Mouse (Mus musculus) megakaryocyte progenitor cell, adult 5-6 weeks (primary cell): ENCODE measurements around the gene Stat2. TPM values are rescaled to one million over a fixed set of nuclear protein-coding genes. Genes with fewer than 3 reads are reported as not detected.
"Not testable (repeated sequence)": the region's sequence is repeated elsewhere in the genome, so short reads cannot be mapped to it uniquely, and the experiment has no call there.

Source experiments
- ATAC-seq: replicated peaks from 2 replicates; pipeline ENCODE4 v1.8.0; 2016; ENCODE audit warnings: mild to moderate bottlenecking, moderate TSS enrichment, inconsistent platforms; ENCODE audit not compliant: poor library complexity
- total RNA-seq, 2 experiments: library from RNA; stranded (forward) in 1 of 2; stranded (reverse) in 1 of 2; fragments of 157-497, 149-512 nt in 1 of 2; fragments of 200-1000 nt in 1 of 2; gene quantifications; 2 replicates each; pipeline versions ENCODE4 v1.2.3 to v1.2.4; 2015 to 2017

The Stat2 gene
- total RNA-seq, 2 experiments from 2014 or later = 6.8 to 9.6 TPM

DNA sequence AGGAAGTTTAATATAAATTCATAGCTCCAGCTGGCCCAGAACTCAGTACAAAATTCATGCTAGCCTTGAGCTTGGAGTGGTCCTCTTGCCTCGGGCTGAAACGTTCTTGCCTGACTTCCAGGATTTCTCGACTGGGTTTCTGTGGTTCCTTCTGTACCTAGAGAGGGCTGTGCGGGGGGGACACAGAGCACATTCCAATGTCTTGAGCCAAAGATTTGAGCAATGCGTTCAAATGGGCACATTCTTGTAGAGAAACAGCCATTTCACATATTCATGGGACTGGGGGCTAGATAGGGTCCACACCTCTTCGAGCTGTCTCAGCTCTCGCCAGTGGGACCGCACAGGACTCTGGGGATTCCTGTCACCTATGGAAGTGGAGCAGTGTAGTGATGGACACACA is 14.4 kb upstream of the Stat2 start:
- no peak for ATAC-seq

DNA sequence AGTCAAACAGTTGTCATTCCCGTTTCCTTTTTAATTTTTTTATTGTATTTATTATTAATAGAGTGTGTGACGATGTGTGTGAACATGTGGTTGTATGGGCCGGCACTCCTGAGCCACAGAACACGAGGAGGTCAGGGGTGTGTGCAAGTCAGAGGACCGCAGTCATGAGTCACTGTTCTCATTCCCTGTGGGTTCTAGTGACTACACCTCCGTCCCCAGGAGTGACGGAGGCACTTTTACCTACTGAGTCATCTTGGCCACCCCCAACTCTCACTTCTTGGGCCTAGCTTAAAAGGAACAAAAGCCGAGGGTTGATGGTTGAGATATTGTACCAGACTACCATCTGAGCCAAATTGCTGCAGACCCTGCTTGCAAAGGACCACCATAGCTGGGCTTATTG is 14.0 kb upstream of the Stat2 start:
- ATAC-seq = no peak

- peak; percentile 99 for ATAC-seq
Observed at GRCm38 (mm10) chr10:128258953-128259352, 11.4 kb upstream of the Stat2 start.

GRCm38 (mm10) chr10:128259946-128260345 is 10.4 kb upstream of the Stat2 start:
- no peak for ATAC-seq

- not testable (repeated sequence) for ATAC-seq
Observed at GRCm38 (mm10) chr10:128260376-128260775, 10.0 kb upstream of the Stat2 start.

DNA sequence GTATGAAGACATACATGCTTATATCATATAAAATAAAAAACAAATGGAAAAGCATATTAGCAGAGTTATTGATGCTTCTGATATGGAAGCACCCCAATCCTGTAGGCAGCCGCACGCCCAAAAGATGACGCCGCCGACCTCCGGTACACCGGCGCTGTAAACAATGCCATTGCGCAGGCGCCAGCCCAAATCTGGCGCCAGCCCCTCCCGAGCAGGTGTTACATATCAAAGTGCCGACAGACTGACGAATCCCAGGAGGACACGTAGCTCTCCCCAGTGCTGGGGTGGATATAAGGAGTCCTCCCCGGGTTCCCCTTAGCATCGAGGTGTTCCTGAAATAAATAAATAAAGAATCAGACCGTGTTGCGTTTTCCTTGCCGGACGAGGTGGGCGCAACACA is 8.1 kb upstream of the Stat2 start:
- ATAC-seq = no peak

DNA sequence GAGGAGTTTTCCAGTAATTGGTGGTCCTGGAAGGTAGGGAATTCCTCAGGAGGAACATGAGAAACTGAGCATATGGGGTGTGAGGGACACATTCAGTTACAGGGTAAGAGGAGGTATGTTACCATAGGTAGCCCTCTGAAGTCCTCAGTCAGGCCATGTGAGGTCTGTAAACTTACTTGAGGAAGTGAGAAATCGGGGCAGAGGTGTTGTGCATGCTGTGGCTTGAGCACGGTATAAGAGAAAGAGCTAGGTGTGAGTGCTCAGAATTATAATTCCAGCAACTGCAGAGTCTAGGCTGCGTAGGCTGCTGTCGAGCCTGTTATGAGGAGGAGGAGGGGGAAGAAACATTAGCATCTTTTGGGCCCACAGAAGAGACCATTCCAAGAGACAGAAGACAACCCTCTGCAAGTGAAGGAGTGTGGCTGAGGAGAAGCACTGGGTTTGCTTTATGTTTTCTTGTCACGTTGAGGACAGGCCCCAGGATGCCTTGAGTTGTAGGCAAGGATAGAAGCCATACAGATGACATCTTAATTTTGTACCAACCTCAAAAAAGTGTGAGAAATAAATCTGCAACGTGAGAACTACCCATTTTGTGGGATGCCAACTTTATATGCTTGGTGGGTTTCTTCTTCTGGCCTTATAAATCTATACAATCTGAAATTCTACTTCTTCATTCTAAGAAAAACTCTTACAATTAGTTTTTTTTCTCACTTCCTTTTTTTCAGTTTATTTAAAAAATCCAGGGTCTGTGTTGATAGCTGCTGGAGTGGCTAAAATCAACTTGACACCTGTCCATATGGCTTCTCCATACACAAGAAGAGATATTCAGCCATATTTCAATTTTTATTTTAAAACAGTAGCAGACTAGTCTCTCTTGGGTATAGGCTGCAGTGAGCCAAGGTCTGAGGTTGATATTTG is 6.7 kb upstream of the Stat2 start:
- ATAC-seq = no peak

GRCm38 (mm10) chr10:128268371-128268770 is 2.0 kb upstream of the Stat2 start, which contains the start of gene Apof:
Gene Apof (plus strand): TSS chr10:128268671.
- ATAC-seq = no peak

- ATAC-seq = no peak
Observed at GRCm38 (mm10) chr10:128269206-128269910, 1.0 kb upstream of the Stat2 start.

DNA sequence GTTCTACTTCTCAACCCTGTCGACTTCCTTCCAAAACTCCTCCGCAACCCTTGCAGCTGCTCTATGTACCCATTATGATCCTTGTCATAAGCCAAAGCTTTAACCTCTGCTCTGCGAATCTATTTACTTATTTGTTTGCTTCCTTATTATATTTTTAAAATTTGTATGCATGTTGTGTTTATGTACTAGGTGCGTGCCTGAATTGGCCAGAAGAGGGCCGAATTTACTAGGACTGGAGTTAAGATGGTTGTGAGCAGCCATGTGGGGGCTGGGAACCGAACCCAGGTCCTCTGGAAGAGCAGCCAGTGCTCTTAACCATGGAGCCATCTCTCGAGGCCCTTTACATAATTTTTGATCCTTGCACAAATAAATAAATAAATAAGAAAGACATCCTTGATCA is 507 bp downstream of the Stat2 start:
- ATAC-seq = peak; percentile 2; the same call in 1 of the 2 replicates

DNA sequence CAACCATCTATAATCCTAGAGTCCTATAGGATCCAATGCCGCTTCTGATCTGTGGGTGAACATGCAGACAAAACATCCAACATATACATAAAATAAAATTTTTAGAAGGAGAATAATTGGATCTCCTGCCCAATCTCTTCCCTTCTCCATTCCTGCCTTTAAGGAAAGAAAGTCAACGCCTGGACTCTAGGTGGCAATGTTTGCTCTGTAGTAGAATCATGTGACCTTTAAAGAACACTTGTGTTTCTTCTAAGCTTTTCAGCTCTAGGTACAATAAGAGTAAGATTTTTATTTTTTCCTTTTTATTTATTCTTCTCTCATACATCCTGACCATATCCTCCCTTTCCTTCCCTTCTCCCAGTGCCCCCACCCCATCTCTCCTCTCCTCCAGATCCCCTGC is 1.5 kb downstream of the Stat2 start:
- ATAC-seq = no peak

DNA sequence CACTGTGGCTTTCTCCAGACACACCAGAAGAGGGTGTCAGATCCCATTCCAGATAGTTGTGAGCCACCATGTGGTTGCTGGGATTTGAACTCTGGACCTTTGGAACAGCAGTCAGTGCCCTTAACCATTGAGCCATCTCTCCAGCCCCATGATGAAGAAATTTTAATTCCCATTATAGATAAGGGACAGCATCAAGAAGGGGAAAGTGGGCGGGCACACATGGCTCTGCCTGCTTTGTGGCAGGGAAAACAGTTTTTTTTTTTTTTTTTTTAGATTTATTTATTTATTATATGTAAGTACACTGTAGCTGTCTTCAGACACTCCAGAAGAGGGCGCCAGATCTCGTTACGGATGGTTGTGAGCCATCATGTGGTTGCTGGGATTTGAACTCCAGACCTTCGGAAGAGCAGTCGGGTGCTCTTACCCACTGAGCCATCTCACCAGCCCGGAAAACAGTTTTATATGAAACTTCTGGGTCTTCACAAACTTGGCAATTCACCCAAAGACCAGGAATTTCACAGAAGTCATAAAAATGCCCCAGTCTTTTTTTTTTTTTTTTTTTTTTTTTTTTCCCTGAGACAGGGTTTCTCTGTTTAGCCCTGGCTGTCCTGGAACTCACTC is 2.6 kb downstream of the Stat2 start:
- ATAC-seq = not testable (repeated sequence)

DNA sequence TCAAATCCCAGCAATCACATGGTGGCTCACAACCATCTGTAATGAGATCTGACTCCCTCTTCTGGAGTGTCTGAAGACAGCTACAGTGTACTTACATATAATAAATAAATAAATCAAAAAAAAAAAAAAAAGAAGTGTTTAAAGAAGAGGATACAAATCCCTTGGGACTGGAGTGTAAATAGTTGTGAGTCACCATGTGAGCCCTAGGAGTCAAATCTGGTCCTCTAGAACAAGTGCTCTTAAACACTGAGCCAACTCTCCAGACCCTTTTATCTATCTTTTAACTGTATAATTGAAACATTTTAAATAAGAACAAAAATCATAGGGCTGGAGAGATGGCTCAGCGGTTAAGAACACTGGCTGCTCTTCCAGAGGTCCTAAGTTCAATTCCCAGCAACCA is 5.0 kb downstream of the Stat2 start:
- not testable (repeated sequence) for ATAC-seq

DNA sequence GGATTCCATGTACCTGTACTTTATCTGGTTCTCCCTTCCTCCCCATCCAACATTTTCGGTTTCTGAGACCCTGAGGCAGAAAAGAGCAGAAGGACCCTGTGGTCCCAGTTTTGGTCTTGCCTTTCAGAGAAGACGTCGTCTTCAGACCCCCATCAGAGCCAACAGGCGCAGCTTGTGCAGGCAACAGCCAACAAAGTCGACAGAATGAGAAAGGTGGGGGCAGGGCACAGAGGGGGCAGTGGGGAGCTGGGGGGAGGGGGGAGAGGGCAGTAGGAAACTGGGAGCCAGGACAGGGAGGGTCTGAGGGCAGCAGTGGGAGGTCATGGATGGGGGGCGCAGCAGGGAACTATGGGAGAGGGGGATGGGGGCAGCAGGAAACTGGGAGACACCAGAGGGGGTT is 7.8 kb downstream of the Stat2 start:
- no peak for ATAC-seq

DNA sequence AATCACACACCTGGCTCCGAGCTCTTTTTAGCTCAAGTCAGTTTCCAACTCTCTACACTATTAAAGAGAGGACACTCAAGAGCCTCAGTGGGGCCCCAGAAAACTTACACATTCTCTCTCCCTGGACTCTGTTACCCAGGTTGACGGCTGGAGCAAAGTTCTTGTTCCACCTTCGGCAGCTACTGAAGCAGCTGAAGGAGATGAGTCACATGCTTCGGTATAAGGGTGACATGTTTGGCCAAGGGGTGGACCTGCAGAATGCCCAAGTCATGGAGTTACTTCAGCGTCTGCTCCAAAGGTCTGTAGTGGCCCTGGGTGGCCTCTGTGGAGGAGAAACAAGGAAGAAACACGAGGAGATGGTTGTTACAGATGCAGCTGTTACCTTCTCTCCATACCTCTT is 10.6 kb downstream of the Stat2 start:
- no peak for ATAC-seq

DNA sequence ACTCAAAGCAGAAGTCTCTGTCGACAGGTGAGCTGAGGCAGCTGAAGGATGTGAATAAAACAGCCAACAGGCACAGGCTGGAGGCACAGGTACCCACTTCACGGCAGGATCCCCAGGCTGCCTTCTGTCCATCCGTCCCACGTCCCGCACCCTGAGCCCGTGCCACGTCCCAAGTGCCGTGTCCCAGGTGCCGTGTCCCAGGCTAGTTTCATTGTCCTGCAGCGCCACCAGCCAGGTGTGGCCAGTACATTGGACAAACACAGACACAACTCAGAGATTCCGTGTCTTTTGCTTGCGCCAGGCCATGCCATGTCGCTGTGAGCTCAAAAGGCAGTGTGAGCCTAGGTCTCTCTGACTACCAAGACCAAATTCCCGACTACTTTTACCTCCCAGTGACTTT is 11.3 kb downstream of the Stat2 start:
- no peak for ATAC-seq

GRCm38 (mm10) chr10:128282886-128283450 is 12.6 kb downstream of the Stat2 start:
- ATAC-seq = no peak

- ATAC-seq = peak; percentile 81
Observed at GRCm38 (mm10) chr10:128283604-128284579, 13.5 kb downstream of the Stat2 start.

GRCm38 (mm10) chr10:128290594-128290993 is 20.2 kb downstream of the Stat2 start:
- not testable (repeated sequence) for ATAC-seq
